Mouse (Mus musculus): Measurements from ENCODE around the gene Cyp1b1. TPM values are rescaled to one million over a fixed set of nuclear protein-coding genes. Genes with fewer than 3 reads are reported as not detected.
A peak's percentile ranks its signal among the peaks of the same experiment; 100 is the strongest.

The Cyp1b1 gene
- 1 to 10 TPM; 2.8 to 3.1 TPM for total RNA-seq (2021)

DNA sequence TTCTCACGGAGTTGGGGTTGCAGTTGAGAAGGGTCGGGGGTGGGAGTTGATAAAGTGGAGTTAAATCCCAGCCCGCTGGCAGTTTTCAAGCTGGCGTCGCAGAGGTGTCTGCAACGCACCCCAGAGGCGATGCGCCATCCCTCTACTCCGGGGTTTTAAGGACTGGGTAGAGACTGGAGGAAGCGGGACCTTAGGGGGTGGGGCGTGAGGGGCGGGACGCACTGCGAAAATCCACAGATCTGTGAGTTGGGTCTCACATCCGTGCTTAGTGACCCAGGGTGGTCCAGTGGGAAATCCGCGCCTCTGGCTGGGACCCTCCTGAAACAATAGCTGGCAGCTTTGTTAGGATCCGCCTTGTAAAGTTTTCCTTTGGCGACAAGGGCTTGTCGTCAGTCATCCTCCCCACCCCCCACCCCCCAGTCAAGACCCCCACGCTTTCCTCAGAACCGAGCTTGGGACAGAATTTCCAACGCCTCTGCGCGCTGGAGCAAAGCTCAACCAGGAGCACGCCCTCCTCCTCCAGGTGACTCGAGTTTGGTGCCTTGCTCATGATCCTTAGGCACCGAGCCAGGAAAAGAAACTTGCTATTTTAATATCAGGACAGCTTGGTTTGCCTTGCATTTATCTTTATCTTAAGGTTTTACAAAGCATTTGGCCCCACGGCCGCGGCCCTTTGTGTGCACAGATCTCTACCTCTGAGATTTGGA is at the start of gene Cyp1b1:
TSS of gene Cyp1b1 (minus strand) at position 131 of the 707 bp plus-strand sequence.
- no peak for DNase-seq (ENCODE audit: extremely low spot score in 1 of 2, low spot score in 1 of 2)

DNA sequence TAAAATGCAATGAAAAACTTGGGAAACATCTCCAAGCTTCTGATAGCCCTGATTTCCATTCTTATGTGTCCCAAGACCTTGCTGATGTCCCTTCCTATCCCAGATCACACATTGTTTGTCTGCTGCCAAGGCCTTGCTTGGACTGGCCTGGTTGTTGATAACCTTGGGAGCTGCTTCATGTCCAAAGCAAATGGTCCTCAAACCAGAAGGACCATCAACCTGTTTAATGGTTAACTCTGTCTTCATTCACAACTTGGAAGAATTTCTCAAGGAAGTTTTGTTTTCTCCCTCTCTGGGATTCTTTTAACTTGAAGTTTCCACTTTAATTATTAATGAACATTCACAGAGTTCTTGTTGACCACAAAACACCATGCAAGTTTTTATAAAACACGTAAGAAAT is 47.0 kb upstream of the Cyp1b1 start:
- DNase-seq (ENCODE audit: extremely low spot score in 1 of 2, low spot score in 1 of 2) = no peak

DNA sequence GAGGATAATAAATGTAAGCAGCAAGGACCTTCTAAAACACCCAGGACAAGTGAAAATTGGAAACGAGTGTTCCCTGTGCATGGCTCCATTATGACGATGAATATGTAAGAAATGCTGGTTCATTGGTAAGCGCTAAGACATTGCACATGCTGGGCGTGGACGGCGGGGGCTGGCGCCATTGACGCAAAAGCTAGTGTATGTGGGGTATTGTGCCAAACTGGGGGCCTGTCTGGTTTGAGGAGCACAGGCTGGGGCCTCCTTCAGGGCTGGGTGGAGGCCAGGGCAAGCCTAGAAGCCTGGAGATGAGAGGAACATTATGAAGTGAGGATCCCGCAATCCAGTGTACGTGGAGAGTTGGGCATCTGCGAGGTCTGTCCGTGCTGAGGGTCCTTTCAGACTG is 39.0 kb upstream of the Cyp1b1 start:
- no peak for DNase-seq (ENCODE audit: extremely low spot score in 1 of 2, low spot score in 1 of 2)

- no peak for DNase-seq (ENCODE audit: extremely low spot score in 1 of 2, low spot score in 1 of 2)
Measured at GRCm38 (mm10) chr17:79752836-79753235, 38.0 kb upstream of the Cyp1b1 start.

DNA sequence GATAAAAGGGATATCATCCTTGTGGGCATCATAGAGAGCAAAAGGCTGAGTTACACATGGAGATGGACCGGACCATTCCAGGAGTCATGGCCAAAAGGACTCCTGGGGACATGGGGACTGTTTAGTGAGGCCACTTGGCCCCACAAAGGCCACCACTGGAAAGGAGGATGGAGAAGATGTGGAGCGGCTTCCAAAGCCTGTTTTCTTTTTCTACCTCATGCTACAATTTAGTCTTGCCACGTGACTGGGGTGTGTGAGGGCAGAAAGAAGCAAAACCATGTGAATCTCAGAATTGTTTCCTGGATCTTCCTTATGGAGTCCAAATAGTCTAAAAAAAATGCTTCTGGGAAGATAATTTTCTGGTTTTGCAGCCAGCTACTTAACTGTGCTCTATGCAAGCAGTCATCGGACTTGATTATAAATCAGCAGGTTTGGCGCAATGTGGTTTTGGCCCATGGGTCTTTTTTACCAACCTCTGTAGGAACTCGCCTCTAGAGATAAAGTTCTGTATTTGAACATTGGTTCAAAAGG is 36.9 kb upstream of the Cyp1b1 start:
- no peak for DNase-seq (ENCODE audit: extremely low spot score in 1 of 2, low spot score in 1 of 2)

DNA sequence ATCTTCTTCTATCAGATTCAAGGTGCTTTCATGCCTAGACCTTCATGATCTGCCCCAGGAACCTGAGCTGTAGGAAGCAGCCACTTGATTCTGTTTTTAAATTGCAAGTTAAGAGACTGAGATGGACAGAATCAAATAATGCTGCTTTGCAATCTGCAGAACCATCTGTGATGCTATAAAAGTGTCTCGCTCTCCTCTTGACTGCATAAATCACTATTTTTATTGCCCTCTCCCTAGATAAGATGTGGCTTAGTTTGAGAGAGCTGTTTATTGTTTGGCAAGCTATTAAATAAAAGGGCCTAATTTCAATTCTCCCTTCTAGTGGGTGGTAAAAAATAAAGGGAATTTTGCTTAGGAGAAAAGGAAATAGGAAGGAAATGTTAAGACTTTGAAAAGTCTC is 34.8 kb upstream of the Cyp1b1 start:
- no peak for DNase-seq (ENCODE audit: extremely low spot score in 1 of 2, low spot score in 1 of 2)

DNA sequence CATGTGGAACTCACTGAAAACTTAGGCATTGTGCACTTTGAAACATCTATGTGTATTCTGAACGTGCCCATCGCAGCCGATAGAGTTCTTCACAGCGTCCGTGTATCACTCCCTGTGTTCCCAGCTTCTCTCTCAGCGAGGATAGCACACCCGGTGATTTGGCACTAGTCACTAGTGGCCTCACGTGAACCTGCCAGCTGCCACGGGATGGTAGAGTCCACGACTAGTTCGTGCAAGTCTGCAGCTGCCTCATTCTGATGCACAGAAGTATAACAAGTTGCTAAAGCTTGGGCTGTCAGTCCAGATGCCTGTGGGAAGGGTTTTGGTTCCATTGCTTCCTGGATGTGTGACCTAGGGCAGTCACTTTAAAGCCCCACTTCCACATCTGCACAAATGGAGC is 32.1 kb upstream of the Cyp1b1 start:
- no peak for DNase-seq (ENCODE audit: extremely low spot score in 1 of 2, low spot score in 1 of 2)

- no peak for DNase-seq (ENCODE audit: extremely low spot score in 1 of 2, low spot score in 1 of 2)
Measured at GRCm38 (mm10) chr17:79746146-79746591, 31.3 kb upstream of the Cyp1b1 start.

DNA sequence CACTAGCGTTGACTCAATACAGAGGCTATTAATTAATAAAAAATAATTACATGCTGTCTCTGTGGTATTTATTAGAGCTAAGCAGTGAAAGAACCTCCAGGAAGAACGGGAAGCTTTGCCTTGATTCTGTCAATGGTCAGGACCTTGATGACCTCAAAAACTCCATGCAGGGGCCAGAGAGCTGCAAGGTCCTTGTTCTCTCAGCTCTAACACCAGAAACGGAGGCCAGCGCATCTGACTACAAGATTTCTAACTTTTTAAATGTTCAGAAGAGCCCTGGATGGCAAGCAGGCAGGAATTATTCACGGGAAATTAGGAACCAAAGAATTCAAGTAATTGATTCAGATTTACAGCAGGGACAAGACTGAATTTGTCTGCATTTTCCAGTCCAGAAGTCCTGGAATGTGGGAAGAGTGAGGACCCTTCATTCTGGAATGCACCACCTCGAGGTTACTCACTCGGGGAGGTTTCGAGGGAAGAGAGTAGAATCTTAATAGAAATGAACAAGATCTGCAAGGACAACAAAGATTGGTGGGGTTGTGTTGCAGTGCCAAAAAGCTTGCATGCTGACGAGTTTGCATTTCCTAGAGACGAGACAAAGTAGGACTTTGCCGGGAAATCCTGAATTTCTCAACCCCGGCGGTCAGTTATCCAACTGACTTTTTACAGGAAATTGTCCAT is 30.3 kb upstream of the Cyp1b1 start:
- no peak for DNase-seq (ENCODE audit: extremely low spot score in 1 of 2, low spot score in 1 of 2)

DNA sequence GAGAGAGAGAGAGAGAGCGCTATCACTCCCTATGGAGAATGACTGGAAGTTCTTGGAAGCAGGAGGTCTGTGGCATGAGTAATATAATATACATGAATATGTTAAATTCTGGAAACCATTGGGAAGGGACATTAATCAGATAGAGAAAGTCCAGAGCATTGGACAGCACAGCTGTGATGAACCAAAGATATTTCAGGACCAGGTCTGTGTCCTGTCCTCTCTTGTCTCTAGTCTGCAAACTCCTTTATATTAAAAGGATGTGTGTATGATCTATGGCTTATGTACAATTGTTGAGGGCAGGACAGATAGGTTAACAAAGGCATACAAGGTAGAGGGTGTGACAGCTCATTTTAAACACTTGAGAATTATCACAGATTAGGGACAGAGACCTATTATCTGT is 28.6 kb upstream of the Cyp1b1 start:
- DNase-seq (ENCODE audit: extremely low spot score in 1 of 2, low spot score in 1 of 2) = no peak

- DNase-seq (ENCODE audit: extremely low spot score in 1 of 2, low spot score in 1 of 2) = no peak
Measured at GRCm38 (mm10) chr17:79742635-79743034, 27.8 kb upstream of the Cyp1b1 start.

- no peak for DNase-seq (ENCODE audit: extremely low spot score in 1 of 2, low spot score in 1 of 2)
Measured at GRCm38 (mm10) chr17:79738847-79739498, 24.1 kb upstream of the Cyp1b1 start.

GRCm38 (mm10) chr17:79737598-79737997 is 22.7 kb upstream of the Cyp1b1 start:
- no peak for DNase-seq (ENCODE audit: extremely low spot score in 1 of 2, low spot score in 1 of 2)

DNA sequence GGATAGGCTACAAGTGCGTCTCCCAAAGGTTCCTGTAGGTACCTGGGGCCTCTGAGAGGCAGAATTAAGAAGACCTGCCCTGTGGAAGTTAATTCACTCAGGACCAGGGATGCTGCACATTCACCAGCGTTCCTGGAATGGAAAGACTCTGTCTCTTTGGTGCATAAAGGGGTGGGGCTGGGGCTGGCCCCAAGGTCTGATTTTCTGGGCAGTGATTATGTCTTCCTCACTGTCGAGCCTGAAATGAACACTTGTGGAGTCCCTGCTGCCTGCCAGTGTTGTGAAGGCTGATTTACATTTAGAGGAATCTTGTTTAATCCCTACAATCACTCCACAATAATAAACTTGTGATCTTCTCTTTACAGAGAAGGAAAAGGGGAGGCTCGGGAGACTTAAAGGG is 18.2 kb upstream of the Cyp1b1 start:
- no peak for DNase-seq (ENCODE audit: extremely low spot score in 1 of 2, low spot score in 1 of 2)

GRCm38 (mm10) chr17:79730988-79731387 is 16.1 kb upstream of the Cyp1b1 start:
- no peak for DNase-seq (ENCODE audit: extremely low spot score in 1 of 2, low spot score in 1 of 2)

GRCm38 (mm10) chr17:79728585-79729503 is 14.0 kb upstream of the Cyp1b1 start:
- no peak for DNase-seq (ENCODE audit: extremely low spot score in 1 of 2, low spot score in 1 of 2)

DNA sequence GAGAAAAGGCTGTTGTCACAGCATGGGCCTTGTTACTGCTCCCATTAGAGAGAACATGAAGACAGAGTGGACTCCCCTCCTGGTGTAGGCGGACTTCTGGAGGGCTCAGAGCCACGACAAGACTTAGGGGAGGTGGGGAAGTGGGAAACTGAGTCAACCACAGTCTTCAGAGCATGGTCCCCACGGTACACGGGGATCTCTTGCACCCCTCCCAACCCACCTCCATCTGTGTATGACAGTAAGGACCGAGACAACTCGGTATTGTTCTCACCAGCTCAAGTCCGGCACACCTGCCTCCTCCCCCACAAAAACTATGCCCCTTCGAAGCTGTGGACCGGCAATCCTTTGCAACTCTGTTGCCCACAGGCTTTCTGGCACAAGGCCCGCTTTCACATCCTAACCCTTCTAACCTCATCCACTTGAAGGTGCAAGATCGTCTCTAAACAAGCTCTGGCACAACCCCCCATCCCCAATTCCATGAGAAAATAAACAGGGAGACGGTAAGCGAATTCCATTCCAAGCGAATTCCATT is 13.3 kb upstream of the Cyp1b1 start:
- DNase-seq (ENCODE audit: extremely low spot score in 1 of 2, low spot score in 1 of 2) = no peak

DNA sequence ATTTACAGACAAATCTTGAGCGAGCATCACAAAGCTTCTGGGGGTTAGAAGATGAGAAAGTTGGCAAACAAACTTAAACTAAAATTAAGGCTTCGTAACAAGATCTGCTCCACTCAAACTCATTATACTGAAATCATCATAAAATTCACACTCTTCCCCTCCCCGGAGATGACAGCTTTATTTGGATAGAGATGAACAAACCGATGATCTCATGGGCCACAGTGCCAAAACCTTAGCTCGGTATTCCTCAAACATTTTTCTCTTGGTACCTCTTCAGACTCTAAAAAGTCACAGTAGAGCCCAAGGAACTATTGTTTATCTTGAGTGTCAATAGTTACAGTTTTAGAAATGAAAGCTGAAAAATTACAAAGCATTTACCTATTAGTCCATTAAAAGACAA is 11.8 kb upstream of the Cyp1b1 start:
- DNase-seq (ENCODE audit: extremely low spot score in 1 of 2, low spot score in 1 of 2) = no peak

DNA sequence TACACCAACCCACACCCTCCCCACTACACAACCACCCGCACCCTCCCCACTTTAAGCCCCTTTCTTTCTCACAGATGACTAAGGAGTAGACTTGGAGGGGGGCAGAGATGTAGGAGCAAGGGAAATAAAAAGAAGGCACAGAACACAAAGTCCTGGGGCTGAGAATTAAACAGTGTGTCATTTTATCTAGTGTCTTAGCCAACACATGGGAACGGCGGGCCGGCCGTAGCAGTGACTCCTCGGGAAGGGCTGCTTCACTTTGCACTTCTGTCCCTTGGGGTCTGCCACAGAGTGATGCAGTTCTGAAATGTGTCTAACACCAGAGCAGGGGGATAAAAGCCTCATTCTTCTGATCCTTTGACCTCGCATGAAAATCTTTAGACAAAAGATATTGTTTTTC is 5.8 kb upstream of the Cyp1b1 start:
- no peak for DNase-seq (ENCODE audit: extremely low spot score in 1 of 2, low spot score in 1 of 2)

- DNase-seq (ENCODE audit: extremely low spot score in 1 of 2, low spot score in 1 of 2) = peak; percentile 72 to 86
Measured at GRCm38 (mm10) chr17:79715649-79716143, 835 bp upstream of the Cyp1b1 start.
